Mouse (Mus musculus): ENCODE measurements around the gene Nr2c2. TPM values are rescaled to one million over a fixed set of nuclear protein-coding genes. Genes with fewer than 3 reads are reported as not detected.

Nr2c2 gene
- total RNA-seq, 1 experiment = 20.8 TPM

GRCm38 (mm10) chr6:92132021-92132911 is 41.1 kb downstream of the Nr2c2 start:
- TF ChIP-seq CHD2 (IDR thresholded peaks at IDR 0.05; ENCODE audit: low read depth, low read length) (no peak), HCFC1 (IDR thresholded peaks at IDR 0.05; ENCODE audit: borderline replicate concordance, insufficient read depth, low read length) (no peak), ZNF384 (IDR thresholded peaks at IDR 0.05; ENCODE audit: low read depth, low read length) (no peak), ZC3H11A (IDR thresholded peaks at IDR 0.05; ENCODE audit: borderline replicate concordance, low read depth, low read length) (no peak), MAFK (IDR thresholded peaks at IDR 0.05; ENCODE audit: insufficient read depth, low read depth, low read length) (no peak)
- in situ Hi-C loops (cut with MboI; ENCODE audit: low sequenced_read_pairs in 2 of 2, unreplicated experiment in 2 of 2) = no loop called here
- no peak overlapping the region for H3K9ac ChIP-seq (ENCODE audit: insufficient read depth, low read depth, low read length, poor library complexity, severe bottlenecking)
- H3K4me3 ChIP-seq (ENCODE audit: insufficient read depth in 1 of 2, low read depth in 1 of 2, low read length in 2 of 2, poor library complexity in 1 of 2, severe bottlenecking in 1 of 2) = no peak overlapping the region
- no peaks in the 10 kb centered on the region for H3K9me3 ChIP-seq (ENCODE audit: control insufficient read depth, insufficient read depth, low read depth, low read length)
- no peak overlapping the region for H3K27ac ChIP-seq (ENCODE audit: insufficient read depth, low read depth, low read length, poor library complexity, severe bottlenecking)
- H3K36me3 ChIP-seq (ENCODE audit: control insufficient read depth, insufficient read depth, low read length, poor library complexity, severe bottlenecking) = no peaks in the 10 kb centered on the region
- no peak for DNase-seq (ENCODE audit: low read depth, low spot score)
- peaks cover 0 to 4% of the 10 kb centered on the region in 2 experiments; a peak in 1 of 4 replicates for H3K4me1 ChIP-seq (ENCODE audit: control insufficient read depth in 2 of 2, insufficient read depth in 2 of 2, low read length in 2 of 2, poor library complexity in 1 of 2)

- in situ Hi-C loops (cut with MboI; ENCODE audit: low sequenced_read_pairs in 2 of 2, unreplicated experiment in 2 of 2) = no loop called here
- H3K9me3 ChIP-seq (ENCODE audit: control insufficient read depth, insufficient read depth, low read depth, low read length) = no peaks in the 10 kb centered on the region
- H3K4me3 ChIP-seq (ENCODE audit: insufficient read depth in 1 of 2, low read depth in 1 of 2, low read length in 2 of 2, poor library complexity in 1 of 2, severe bottlenecking in 1 of 2) = no peak overlapping the region
- DNase-seq (ENCODE audit: low read depth, low spot score) = no peak
- TF ChIP-seq CHD2 (IDR thresholded peaks at IDR 0.05; ENCODE audit: low read depth, low read length) = no peak
- TF ChIP-seq ZNF384 (IDR thresholded peaks at IDR 0.05; ENCODE audit: low read depth, low read length) = no peak
- no peak for TF ChIP-seq ZC3H11A (IDR thresholded peaks at IDR 0.05; ENCODE audit: borderline replicate concordance, low read depth, low read length)
- TF ChIP-seq MAFK (IDR thresholded peaks at IDR 0.05; ENCODE audit: insufficient read depth, low read depth, low read length) = no peak
- no peak for TF ChIP-seq HCFC1 (IDR thresholded peaks at IDR 0.05; ENCODE audit: borderline replicate concordance, insufficient read depth, low read length)
- no peak overlapping the region for H3K9ac ChIP-seq (ENCODE audit: insufficient read depth, low read depth, low read length, poor library complexity, severe bottlenecking)
- no peaks in the 10 kb centered on the region for H3K36me3 ChIP-seq (ENCODE audit: control insufficient read depth, insufficient read depth, low read length, poor library complexity, severe bottlenecking)
- no peak overlapping the region for H3K27ac ChIP-seq (ENCODE audit: insufficient read depth, low read depth, low read length, poor library complexity, severe bottlenecking)
- H3K4me1 ChIP-seq (ENCODE audit: control insufficient read depth in 2 of 2, insufficient read depth in 2 of 2, low read length in 2 of 2, poor library complexity in 1 of 2) = peaks cover 0 to 4% of the 10 kb centered on the region in 2 experiments; a peak in 1 of 4 replicates
These were observed 42.4 kb downstream of the Nr2c2 start for GRCm38 (mm10) chr6:92133617-92134016.

GRCm38 (mm10) chr6:92136356-92136755 is 45.2 kb downstream of the Nr2c2 start:
- peaks cover 2% of the 10 kb centered on the region for H3K36me3 ChIP-seq (ENCODE audit: control insufficient read depth, insufficient read depth, low read length, poor library complexity, severe bottlenecking)
- no peak overlapping the region for H3K27ac ChIP-seq (ENCODE audit: insufficient read depth, low read depth, low read length, poor library complexity, severe bottlenecking)
- H3K4me3 ChIP-seq (ENCODE audit: insufficient read depth in 1 of 2, low read depth in 1 of 2, low read length in 2 of 2, poor library complexity in 1 of 2, severe bottlenecking in 1 of 2) = no peak overlapping the region
- in situ Hi-C loops (cut with MboI; ENCODE audit: low sequenced_read_pairs in 2 of 2, unreplicated experiment in 2 of 2) = no loop called here
- TF ChIP-seq ZC3H11A (IDR thresholded peaks at IDR 0.05; ENCODE audit: borderline replicate concordance, low read depth, low read length) (no peak), HCFC1 (IDR thresholded peaks at IDR 0.05; ENCODE audit: borderline replicate concordance, insufficient read depth, low read length) (no peak), MAFK (IDR thresholded peaks at IDR 0.05; ENCODE audit: insufficient read depth, low read depth, low read length) (no peak), ZNF384 (IDR thresholded peaks at IDR 0.05; ENCODE audit: low read depth, low read length) (no peak), CHD2 (IDR thresholded peaks at IDR 0.05; ENCODE audit: low read depth, low read length) (no peak)
- H3K9me3 ChIP-seq (ENCODE audit: control insufficient read depth, insufficient read depth, low read depth, low read length) = no peaks in the 10 kb centered on the region
- H3K9ac ChIP-seq (ENCODE audit: insufficient read depth, low read depth, low read length, poor library complexity, severe bottlenecking) = no peak overlapping the region
- DNase-seq (ENCODE audit: low read depth, low spot score) = no peak
- H3K4me1 ChIP-seq (ENCODE audit: control insufficient read depth in 2 of 2, insufficient read depth in 2 of 2, low read length in 2 of 2, poor library complexity in 1 of 2) = peaks cover 0 to 4% of the 10 kb centered on the region in 2 experiments; a peak in 1 of 4 replicates

- DNase-seq (ENCODE audit: low read depth, low spot score) = no peak
- in situ Hi-C loops (cut with MboI; ENCODE audit: low sequenced_read_pairs in 2 of 2, unreplicated experiment in 2 of 2) = no loop called here
- no peaks in the 10 kb centered on the region for H3K9me3 ChIP-seq (ENCODE audit: control insufficient read depth, insufficient read depth, low read depth, low read length)
- no peak overlapping the region for H3K4me3 ChIP-seq (ENCODE audit: insufficient read depth in 1 of 2, low read depth in 1 of 2, low read length in 2 of 2, poor library complexity in 1 of 2, severe bottlenecking in 1 of 2)
- H3K36me3 ChIP-seq (ENCODE audit: control insufficient read depth, insufficient read depth, low read length, poor library complexity, severe bottlenecking) = peaks cover 2% of the 10 kb centered on the region; the same call in 1 of the 2 replicates
- TF ChIP-seq CHD2 (IDR thresholded peaks at IDR 0.05; ENCODE audit: low read depth, low read length) = no peak
- no peak for TF ChIP-seq ZNF384 (IDR thresholded peaks at IDR 0.05; ENCODE audit: low read depth, low read length)
- TF ChIP-seq HCFC1 (IDR thresholded peaks at IDR 0.05; ENCODE audit: borderline replicate concordance, insufficient read depth, low read length) = no peak
- TF ChIP-seq ZC3H11A (IDR thresholded peaks at IDR 0.05; ENCODE audit: borderline replicate concordance, low read depth, low read length) = no peak
- no peak for TF ChIP-seq MAFK (IDR thresholded peaks at IDR 0.05; ENCODE audit: insufficient read depth, low read depth, low read length)
- no peaks in the 10 kb centered on the region for H3K4me1 ChIP-seq (ENCODE audit: control insufficient read depth in 2 of 2, insufficient read depth in 2 of 2, low read length in 2 of 2, poor library complexity in 1 of 2)
- no peak overlapping the region for H3K9ac ChIP-seq (ENCODE audit: insufficient read depth, low read depth, low read length, poor library complexity, severe bottlenecking)
- no peak overlapping the region for H3K27ac ChIP-seq (ENCODE audit: insufficient read depth, low read depth, low read length, poor library complexity, severe bottlenecking)
These were observed 54.7 kb downstream of the Nr2c2 start for GRCm38 (mm10) chr6:92145881-92146280.

All from ES-E14 (cell line).